Mouse (Mus musculus): ENCODE data around the gene Ushbp1. TPM values are rescaled to one million over a fixed set of nuclear protein-coding genes. Genes with fewer than 3 reads are reported as not detected.
"Not testable (repeated sequence)": the region's sequence is repeated elsewhere in the genome, so short reads cannot be mapped to it uniquely, and the experiment has no call there.

Gene Ushbp1
- polyA plus RNA-seq (2014; fragmentation: Nextera tagmentation; extraction: Ambion mirVana) = 3.2 and 5.0 TPM in 2 replicates

GRCm38 (mm10) chr8:71395629-71396028 lies at the start of gene Ushbp1:
Gene Ushbp1 (minus strand): TSS chr8:71395802.
- H3K27me3 ChIP-seq (ENCODE audit: control insufficient read depth, insufficient read depth, low read length) = no peaks in the 10 kb centered on the region
- peak within 1 kb of the TSS; percentile 57 for H3K4me3 ChIP-seq (ENCODE audit: low read depth, low read length)
- no peak for ATAC-seq (ENCODE audit: low read depth)
- peak within 1 kb of the TSS; percentile 56; the same call in 1 of the 2 replicates for H3K9ac ChIP-seq (replicated peaks; ENCODE audit: low read depth, low read length)
- H3K4me1 ChIP-seq (ENCODE audit: control insufficient read depth, insufficient read depth, low read length) = peaks cover 8% of the 10 kb centered on the region; the same call in 1 of the 2 replicates
- peak within 1 kb of the TSS; percentile 94 for H3K4me2 ChIP-seq (ENCODE audit: low read depth, low read length)
- H3K36me3 ChIP-seq (ENCODE audit: control insufficient read depth, insufficient read depth, low read length) = peaks cover 10% of the 10 kb centered on the region
- peak within 1 kb of the TSS; percentile 58; the same call in 1 of the 2 replicates for H3K27ac ChIP-seq (ENCODE audit: low read depth, low read length)
- no peaks in the 10 kb centered on the region for H3K9me3 ChIP-seq (ENCODE audit: control insufficient read depth, low read length)
- WGBS = 86% methylated on average over 9 of the region's 9 CpGs

DNA sequence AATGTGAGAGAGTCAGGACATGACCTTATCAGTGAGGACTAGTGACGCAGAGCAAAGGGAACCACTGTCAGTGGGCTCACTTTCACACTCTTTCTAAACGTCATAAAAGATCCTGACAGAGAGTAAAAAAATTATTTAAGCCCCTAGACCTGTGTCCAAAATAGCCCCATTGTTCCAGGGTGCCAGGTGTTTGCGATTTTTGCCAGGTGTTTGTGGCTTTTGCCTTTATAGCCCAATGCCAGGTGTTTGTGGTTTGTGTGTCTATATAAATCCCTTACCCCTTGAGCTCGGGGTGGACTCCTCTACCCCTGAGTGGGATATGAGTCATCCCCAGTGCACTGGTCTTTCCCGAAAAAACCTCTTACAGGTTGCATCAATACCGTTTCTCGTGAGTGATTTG lies 49.5 kb upstream of the Ushbp1 start:
- Histone ChIP-seq H3K27ac (ENCODE audit: low read depth, low read length) (no peak overlapping the region), H3K9me3 (ENCODE audit: control insufficient read depth, low read length) (no peaks in the 10 kb centered on the region), H3K9ac (replicated peaks; ENCODE audit: low read depth, low read length) (no peak overlapping the region), H3K4me2 (ENCODE audit: low read depth, low read length) (no peak overlapping the region), H3K36me3 (ENCODE audit: control insufficient read depth, insufficient read depth, low read length) (no peaks in the 10 kb centered on the region), H3K27me3 (ENCODE audit: control insufficient read depth, insufficient read depth, low read length) (no peaks in the 10 kb centered on the region), H3K4me1 (ENCODE audit: control insufficient read depth, insufficient read depth, low read length) (no peaks in the 10 kb centered on the region), H3K4me3 (ENCODE audit: low read depth, low read length) (no peak overlapping the region)
- 90% methylated on average over 7 of the region's 7 CpGs for WGBS
- ATAC-seq (ENCODE audit: low read depth) = no peak

GRCm38 (mm10) chr8:71441404-71441803 lies 45.8 kb upstream of the Ushbp1 start:
- no peak overlapping the region for H3K9ac ChIP-seq (replicated peaks; ENCODE audit: low read depth, low read length)
- no peak overlapping the region for H3K4me2 ChIP-seq (ENCODE audit: low read depth, low read length)
- no peaks in the 10 kb centered on the region for H3K9me3 ChIP-seq (ENCODE audit: control insufficient read depth, low read length)
- peak; percentile 56; the same call in 1 of the 2 replicates for ATAC-seq (ENCODE audit: low read depth)
- H3K4me1 ChIP-seq (ENCODE audit: control insufficient read depth, insufficient read depth, low read length) = no peaks in the 10 kb centered on the region
- no peaks in the 10 kb centered on the region for H3K27me3 ChIP-seq (ENCODE audit: control insufficient read depth, insufficient read depth, low read length)
- no peak overlapping the region for H3K4me3 ChIP-seq (ENCODE audit: low read depth, low read length)
- no peaks in the 10 kb centered on the region for H3K36me3 ChIP-seq (ENCODE audit: control insufficient read depth, insufficient read depth, low read length)
- WGBS = under 1% methylated on average over 7 of the region's 7 CpGs
- H3K27ac ChIP-seq (ENCODE audit: low read depth, low read length) = no peak overlapping the region

DNA sequence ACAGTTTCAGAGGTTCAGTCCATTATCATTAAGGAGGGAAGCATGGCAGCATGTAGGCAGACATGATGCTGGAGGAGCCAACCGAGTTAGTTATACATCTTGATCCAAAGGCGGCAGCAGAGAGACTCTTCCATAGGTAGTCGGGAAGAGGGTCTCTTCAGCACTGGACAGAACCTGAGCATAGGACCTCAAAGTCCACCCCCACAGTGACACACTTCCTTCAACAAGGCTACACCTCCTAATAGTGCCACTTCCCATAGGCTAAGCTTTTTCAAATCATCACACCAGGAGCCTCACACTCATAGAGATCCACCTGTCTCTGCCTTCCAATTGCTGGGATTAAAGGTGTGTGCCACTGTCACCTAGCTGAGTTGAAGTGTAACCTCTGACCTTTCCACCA lies 41.4 kb upstream of the Ushbp1 start:
- Histone ChIP-seq H3K36me3 (ENCODE audit: control insufficient read depth, insufficient read depth, low read length) (no peaks in the 10 kb centered on the region), H3K27ac (ENCODE audit: low read depth, low read length) (no peak overlapping the region), H3K27me3 (ENCODE audit: control insufficient read depth, insufficient read depth, low read length) (no peaks in the 10 kb centered on the region), H3K9me3 (ENCODE audit: control insufficient read depth, low read length) (no peaks in the 10 kb centered on the region), H3K4me1 (ENCODE audit: control insufficient read depth, insufficient read depth, low read length) (no peaks in the 10 kb centered on the region), H3K4me2 (ENCODE audit: low read depth, low read length) (no peak overlapping the region), H3K4me3 (ENCODE audit: low read depth, low read length) (no peak overlapping the region), H3K9ac (replicated peaks; ENCODE audit: low read depth, low read length) (no peak overlapping the region)
- no peak for ATAC-seq (ENCODE audit: low read depth)
- 43% methylated on average over 3 of the region's 3 CpGs for WGBS

DNA sequence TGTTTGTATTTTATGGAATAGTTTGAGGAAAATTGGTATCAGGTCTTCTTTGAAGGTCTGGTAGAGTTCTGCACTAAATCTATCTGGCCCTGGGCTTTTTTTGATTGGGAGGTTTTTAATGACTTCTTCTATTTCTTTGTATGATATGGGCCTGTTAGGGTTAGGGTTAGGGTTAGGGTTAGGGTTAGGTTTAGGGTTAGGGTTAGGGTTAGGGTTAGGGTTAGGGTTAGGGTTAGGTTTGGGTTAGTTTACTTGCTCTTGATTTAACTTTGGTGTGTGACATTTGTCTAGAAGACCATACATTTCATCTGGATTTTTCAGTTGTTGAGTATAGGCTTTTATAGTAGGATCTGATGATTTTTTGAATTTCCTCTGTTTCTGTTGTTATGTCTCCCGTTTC lies 37.3 kb upstream of the Ushbp1 start:
- not testable (repeated sequence) for H3K27ac ChIP-seq (ENCODE audit: low read depth, low read length); H3K4me3 ChIP-seq (ENCODE audit: low read depth, low read length); H3K9me3 ChIP-seq (ENCODE audit: control insufficient read depth, low read length); H3K4me1 ChIP-seq (ENCODE audit: control insufficient read depth, insufficient read depth, low read length); ATAC-seq (ENCODE audit: low read depth); H3K36me3 ChIP-seq (ENCODE audit: control insufficient read depth, insufficient read depth, low read length); H3K9ac ChIP-seq (replicated peaks; ENCODE audit: low read depth, low read length); H3K27me3 ChIP-seq (ENCODE audit: control insufficient read depth, insufficient read depth, low read length); H3K4me2 ChIP-seq (ENCODE audit: low read depth, low read length)
- WGBS = 81% methylated on average over 1 of the region's 1 CpGs

DNA sequence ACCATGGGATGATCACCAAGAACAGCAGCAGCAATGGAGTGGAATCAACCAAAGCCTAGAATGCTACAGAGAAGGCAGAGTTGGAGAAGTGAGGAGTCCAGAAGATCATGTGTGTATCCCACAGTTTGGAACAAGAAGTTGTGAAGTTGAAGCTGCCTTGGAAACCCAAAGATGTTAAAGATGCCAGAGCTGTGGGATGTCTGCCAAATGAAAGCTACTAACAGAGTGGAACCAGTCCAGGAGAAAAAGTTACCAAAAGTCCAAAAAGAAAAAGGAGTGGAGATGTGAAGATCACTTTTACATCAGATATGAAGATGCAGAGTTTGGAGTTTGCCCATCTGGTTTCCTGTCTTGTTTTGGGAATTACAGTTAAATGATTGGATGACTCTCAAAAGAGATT lies 26.5 kb upstream of the Ushbp1 start:
- no peaks in the 10 kb centered on the region for H3K36me3 ChIP-seq (ENCODE audit: control insufficient read depth, insufficient read depth, low read length)
- H3K4me2 ChIP-seq (ENCODE audit: low read depth, low read length) = no peak overlapping the region
- no peaks in the 10 kb centered on the region for H3K4me1 ChIP-seq (ENCODE audit: control insufficient read depth, insufficient read depth, low read length)
- H3K4me3 ChIP-seq (ENCODE audit: low read depth, low read length) = no peak overlapping the region
- H3K27ac ChIP-seq (ENCODE audit: low read depth, low read length) = no peak overlapping the region
- H3K9ac ChIP-seq (replicated peaks; ENCODE audit: low read depth, low read length) = no peak overlapping the region
- H3K9me3 ChIP-seq (ENCODE audit: control insufficient read depth, low read length) = no peaks in the 10 kb centered on the region
- no peaks in the 10 kb centered on the region for H3K27me3 ChIP-seq (ENCODE audit: control insufficient read depth, insufficient read depth, low read length)
- no peak for ATAC-seq (ENCODE audit: low read depth)

GRCm38 (mm10) chr8:71411535-71412273 lies 16.1 kb upstream of the Ushbp1 start:
- no peak for ATAC-seq (ENCODE audit: low read depth)
- H3K4me3 ChIP-seq (ENCODE audit: low read depth, low read length) = no peak overlapping the region
- no peak overlapping the region for H3K27ac ChIP-seq (ENCODE audit: low read depth, low read length)
- no peaks in the 10 kb centered on the region for H3K9me3 ChIP-seq (ENCODE audit: control insufficient read depth, low read length)
- H3K36me3 ChIP-seq (ENCODE audit: control insufficient read depth, insufficient read depth, low read length) = no peaks in the 10 kb centered on the region
- WGBS = 57% methylated on average over 11 of the region's 11 CpGs
- no peak overlapping the region for H3K4me2 ChIP-seq (ENCODE audit: low read depth, low read length)
- no peaks in the 10 kb centered on the region for H3K27me3 ChIP-seq (ENCODE audit: control insufficient read depth, insufficient read depth, low read length)
- no peaks in the 10 kb centered on the region for H3K4me1 ChIP-seq (ENCODE audit: control insufficient read depth, insufficient read depth, low read length)
- no peak overlapping the region for H3K9ac ChIP-seq (replicated peaks; ENCODE audit: low read depth, low read length)

GRCm38 (mm10) chr8:71408231-71408630 lies 12.6 kb upstream of the Ushbp1 start:
- no peaks in the 10 kb centered on the region for H3K36me3 ChIP-seq (ENCODE audit: control insufficient read depth, insufficient read depth, low read length)
- H3K9ac ChIP-seq (replicated peaks; ENCODE audit: low read depth, low read length) = no peak overlapping the region
- WGBS = 96% methylated on average over 4 of the region's 4 CpGs
- no peak overlapping the region for H3K4me3 ChIP-seq (ENCODE audit: low read depth, low read length)
- no peaks in the 10 kb centered on the region for H3K4me1 ChIP-seq (ENCODE audit: control insufficient read depth, insufficient read depth, low read length)
- no peak overlapping the region for H3K27ac ChIP-seq (ENCODE audit: low read depth, low read length)
- no peak overlapping the region for H3K4me2 ChIP-seq (ENCODE audit: low read depth, low read length)
- ATAC-seq (ENCODE audit: low read depth) = no peak
- H3K27me3 ChIP-seq (ENCODE audit: control insufficient read depth, insufficient read depth, low read length) = no peaks in the 10 kb centered on the region
- H3K9me3 ChIP-seq (ENCODE audit: control insufficient read depth, low read length) = no peaks in the 10 kb centered on the region

- Histone ChIP-seq H3K27me3 (ENCODE audit: control insufficient read depth, insufficient read depth, low read length) (no peaks in the 10 kb centered on the region), H3K9me3 (ENCODE audit: control insufficient read depth, low read length) (no peaks in the 10 kb centered on the region), H3K36me3 (ENCODE audit: control insufficient read depth, insufficient read depth, low read length) (no peaks in the 10 kb centered on the region), H3K4me3 (ENCODE audit: low read depth, low read length) (no peak overlapping the region), H3K4me1 (ENCODE audit: control insufficient read depth, insufficient read depth, low read length) (no peaks in the 10 kb centered on the region), H3K27ac (ENCODE audit: low read depth, low read length) (no peak overlapping the region), H3K4me2 (ENCODE audit: low read depth, low read length) (no peak overlapping the region), H3K9ac (replicated peaks; ENCODE audit: low read depth, low read length) (no peak overlapping the region)
- WGBS = 92% methylated on average over 14 of the region's 14 CpGs
- ATAC-seq (ENCODE audit: low read depth) = no peak
Observed at GRCm38 (mm10) chr8:71407441-71407840, 11.8 kb upstream of the Ushbp1 start.
